Mouse (Mus musculus) liver (tissue): ENCODE measurements at regions not wholly inside any gene's neighbourhood (a gene's known extent, or its start where the extent isn't known, plus 50 kb on each side); places are given as distances from the start of the nearest gene placed in this dataset.

ENCODE experiments used
- DNase-seq: peaks from one replicate; pipeline ENCODE4 v3.0.0-alpha.2; 2020; ENCODE audit warnings: mixed read lengths

GRCm38 (mm10) chr16:30736662-30737326 is 137.3 kb downstream of the Fam43a start:
- DNase-seq = no peak

DNA sequence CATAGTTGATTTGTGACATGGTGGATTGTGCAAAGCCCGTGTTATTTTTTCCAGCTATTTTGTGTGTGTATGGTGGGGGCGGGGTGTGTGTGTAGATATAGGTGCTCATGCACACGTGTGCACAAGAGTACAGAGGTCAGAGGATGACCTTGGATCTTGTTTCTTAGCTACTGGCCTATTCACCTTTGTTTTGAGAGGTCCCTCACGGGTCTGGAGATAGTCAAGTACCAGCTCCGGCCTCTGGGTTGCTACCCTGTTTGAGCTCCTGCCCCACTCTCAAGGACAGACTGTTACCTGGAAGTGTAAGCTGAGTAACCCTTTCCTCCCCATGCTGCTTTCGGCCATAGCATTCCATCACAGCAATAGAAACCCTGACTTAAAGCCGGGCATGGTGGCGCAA is 138.0 kb downstream of the Fam43a start:
- DNase-seq = no peak

GRCm38 (mm10) chr16:30739651-30740050 is 140.1 kb downstream of the Fam43a start:
- no peak for DNase-seq

DNA sequence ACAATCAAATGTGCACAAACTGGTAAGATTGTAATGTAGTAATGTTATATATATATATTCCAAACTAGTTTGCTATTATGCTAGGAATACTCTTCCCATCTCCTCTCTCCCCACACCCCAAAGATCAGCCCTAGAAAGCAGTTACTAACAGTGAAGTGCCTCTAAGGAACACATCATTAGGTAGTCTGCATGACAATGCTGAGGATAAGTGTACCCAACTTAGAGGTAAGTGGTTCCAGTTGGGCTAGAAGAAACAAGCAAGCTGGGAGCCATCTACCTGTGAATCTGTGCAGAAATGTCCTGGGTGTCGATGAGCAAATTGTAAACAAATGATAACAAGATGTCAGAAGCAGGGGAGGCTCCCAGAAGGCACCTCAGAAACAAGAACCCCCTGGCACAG is 141.7 kb downstream of the Fam43a start:
- DNase-seq = no peak

- no peak for DNase-seq
Observed at GRCm38 (mm10) chr16:30742474-30742873, 143.0 kb downstream of the Fam43a start.

DNA sequence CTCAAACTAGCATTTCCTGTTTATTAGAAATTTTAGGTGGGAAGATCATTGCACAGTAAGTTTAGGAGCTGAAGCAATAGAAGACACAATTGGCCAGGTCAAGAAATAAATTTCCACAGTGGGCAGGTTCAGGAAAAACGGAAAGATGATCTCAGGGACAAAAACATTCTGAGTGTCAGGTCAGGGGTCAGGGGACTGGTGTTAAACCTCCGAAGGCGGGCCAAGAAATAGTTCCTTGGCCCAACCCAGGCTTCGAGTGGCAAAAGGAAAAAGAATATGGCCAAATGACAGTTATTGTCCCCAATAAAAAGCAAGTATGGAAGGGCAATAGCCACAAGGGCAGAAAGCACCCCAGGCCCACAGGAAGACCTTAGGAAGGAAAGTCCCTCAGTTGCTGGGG is 144.0 kb downstream of the Fam43a start:
- no peak for DNase-seq

DNA sequence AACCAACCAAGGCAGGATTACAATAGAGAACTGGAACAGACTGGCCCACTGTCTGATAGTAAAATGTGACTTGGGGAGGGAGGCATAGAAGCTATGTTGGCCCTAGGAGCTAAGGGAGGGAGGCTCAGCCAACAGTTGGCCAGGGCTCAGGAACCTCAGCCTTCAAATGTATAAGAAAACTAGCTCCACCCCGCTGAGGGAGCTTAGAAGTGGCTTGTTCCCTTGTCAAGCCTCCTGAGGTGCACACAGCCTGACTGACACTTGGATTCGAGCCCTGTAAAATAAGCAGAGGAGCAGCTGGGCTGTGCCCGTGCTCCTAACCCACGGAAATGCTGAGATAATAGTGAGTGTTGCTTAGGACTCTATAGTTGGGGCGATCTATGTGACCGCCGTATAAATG is 144.7 kb downstream of the Fam43a start:
- no peak for DNase-seq

DNA sequence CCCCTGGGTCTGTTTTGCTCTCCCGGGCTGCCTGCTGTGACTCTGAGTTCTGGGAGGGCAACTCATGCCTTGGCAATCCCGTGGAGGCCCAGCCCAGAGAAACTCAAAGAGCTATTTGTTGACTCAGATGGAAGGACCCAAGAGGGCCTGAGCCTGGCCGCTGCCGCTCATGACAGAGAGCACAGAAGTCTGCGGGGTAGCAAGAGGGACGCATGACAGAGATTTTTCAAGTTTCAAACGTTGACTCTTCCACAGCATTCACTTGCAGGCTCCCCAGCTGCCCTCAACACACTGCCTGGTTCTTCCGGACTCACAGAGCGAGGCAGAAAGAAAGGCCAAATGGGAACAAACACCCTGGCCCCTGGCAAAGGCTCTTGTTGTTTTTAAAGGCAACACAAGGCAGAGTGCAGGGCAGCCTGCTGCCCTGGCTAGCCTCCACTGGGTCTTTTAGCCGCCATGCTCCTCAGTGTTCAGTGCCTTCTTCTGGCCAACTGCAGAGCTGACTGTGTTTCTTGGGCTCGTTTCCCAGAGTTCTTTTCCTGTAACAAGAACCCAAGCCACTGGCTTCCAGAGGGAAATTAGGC is 146.2 kb downstream of the Fam43a start:
- no peak for DNase-seq

DNA sequence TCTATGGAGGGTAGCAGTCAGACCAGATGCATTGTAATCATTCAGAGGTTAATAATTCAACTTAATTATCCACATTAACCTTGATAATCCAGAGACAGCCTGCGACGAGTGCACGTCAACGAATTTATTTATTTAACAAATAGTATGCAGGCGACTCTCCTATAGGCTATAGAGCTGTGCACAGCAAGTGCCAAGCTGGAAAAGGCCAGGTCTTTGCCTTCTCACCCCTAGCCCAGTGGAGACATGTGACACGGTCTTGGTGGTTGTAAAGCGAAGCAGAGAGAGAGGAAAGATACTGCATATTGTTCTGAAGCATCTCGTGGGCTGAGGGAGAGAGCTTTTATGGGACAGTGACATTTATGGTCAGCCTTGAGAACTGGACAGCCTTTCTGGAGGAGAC is 146.7 kb downstream of the Fam43a start:
- no peak for DNase-seq

DNA sequence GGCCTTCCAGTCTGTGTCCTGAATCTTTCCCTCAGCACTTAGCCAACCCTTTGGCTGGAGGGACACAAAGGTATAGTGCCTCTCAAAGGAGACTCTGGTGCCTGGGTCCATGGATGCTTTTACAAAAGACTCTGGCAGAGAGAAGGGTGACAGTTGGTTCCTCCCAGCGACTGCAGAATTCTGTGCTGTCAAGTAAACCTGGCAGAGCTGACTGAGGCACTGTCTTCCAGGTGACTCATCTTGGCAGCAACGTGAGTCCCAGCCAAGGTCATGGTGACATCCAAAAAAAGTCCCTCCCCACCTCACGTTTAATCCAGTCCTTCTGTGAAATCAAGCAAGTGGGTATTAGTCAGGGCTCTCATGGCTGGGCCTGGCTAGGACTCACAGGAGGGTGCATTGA is 150.3 kb downstream of the Fam43a start:
- no peak for DNase-seq

DNA sequence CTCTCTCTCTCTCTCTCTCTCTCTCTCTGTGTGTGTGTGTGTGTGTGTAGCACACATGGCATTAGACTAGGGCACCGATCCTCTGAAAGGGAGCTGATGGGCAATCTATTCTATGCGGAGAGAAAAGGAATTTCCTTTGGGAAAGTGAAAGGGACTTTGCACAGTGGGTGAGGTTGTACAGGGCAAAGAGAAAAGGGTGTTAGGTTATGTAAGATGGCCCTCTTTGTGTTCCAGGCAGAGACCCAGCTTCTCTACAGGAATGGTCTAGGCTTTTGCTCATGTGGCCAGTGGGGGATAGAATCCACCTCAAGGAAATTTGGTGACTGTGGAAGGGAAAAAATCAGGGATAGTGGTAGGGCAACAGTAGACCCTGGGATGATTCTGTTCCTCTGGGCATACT is 156.2 kb downstream of the Fam43a start:
- no peak for DNase-seq

DNA sequence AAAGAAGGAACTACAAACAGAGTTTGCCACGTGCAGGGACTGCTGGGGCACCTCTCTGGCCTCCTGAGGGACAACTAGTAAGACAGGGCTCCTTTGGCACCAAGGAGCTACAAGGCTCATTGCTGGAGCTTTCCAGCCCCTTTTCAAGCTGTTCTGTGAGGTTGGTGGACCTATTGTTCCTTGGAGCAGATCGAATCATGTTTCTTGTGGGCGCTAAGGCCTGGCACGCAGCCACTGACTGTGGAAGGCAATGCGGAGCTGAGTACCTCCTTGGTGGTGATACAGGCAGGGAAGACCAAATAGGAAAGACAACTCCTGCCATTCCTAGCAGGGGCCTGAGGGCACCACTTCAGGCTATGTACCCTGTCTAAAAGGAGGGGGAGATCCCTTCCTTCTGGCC is 157.2 kb downstream of the Fam43a start:
- DNase-seq = no peak

DNA sequence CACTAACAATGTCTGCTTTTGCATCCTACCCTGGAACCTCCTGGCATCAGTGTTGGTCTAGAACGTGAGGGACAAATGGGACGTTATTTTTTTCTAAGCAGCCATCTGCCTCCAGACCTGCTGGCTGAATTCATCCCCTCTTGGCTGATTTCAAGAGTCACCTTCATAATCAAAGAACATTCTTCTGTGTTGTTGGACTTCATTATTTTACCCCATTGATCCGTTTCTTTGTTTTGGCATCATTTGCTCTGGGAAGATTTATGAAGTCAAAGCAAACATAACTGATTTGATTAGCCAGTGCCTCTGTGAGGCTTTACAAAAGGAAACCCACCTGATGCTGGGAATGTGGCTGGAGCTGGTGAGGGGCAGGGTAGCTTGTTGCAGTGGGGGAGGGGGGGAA is 158.0 kb downstream of the Fam43a start:
- no peak for DNase-seq

GRCm38 (mm10) chr16:30758041-30758440 is 158.5 kb downstream of the Fam43a start:
- no peak for DNase-seq

- no peak for DNase-seq
Observed at GRCm38 (mm10) chr16:30759503-30759902, 160.0 kb downstream of the Fam43a start.

DNA sequence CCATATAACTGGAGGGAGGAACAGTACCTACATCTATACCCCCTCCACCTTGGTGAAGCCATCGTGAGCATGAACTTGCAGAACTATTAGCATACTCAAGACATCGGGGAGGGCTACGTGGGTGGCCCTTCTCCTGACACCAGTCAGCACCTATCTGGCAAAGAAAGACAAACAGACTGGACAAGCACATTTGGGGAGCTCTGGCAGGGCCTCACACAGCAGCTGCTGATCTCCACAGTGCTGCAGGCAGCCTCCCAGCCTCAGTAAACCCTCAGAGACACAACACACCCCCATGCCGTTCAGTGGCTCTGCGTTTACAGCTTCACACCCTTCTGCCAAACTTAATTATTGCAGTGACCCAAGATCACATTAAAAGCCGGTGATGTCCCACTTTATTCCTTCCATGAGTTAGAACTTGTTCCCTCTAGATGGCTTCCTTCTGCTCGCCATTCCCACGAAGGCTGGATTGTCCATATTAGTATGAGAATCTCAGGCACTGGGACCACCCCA is 161.7 kb downstream of the Fam43a start:
- no peak for DNase-seq

DNA sequence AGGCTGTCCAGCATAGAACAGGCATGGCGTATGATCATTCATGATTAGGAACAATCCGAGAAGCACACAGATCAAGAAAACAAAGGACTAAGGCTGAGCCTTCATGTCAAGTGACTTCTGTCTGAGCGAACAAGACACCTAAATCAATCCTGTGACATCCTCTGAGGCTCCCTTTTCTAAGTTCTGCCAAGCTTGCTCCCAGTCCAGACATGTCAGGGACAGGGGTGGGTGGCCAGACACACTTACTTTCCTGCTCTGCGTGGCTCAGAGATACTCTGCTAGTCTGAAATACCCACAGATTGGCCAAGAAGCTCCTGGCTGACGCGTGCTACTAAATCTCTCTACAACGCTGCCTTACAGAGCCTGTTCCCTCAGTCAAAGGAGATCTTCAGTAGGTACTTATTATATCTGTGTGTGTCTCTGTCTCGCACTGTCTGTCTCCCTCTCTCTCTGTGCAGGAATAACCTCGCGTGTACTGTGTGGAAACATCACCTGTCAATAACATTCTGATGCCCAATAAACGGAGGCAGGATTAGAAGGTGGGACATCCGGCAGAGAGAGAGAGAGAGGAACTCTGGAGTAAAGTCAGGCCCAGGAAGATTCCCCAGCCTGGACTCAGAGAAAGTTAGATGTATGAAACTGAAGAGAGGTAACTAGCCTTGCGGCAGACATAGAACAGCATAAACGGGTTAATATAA is 163.5 kb downstream of the Fam43a start:
- no peak for DNase-seq

DNA sequence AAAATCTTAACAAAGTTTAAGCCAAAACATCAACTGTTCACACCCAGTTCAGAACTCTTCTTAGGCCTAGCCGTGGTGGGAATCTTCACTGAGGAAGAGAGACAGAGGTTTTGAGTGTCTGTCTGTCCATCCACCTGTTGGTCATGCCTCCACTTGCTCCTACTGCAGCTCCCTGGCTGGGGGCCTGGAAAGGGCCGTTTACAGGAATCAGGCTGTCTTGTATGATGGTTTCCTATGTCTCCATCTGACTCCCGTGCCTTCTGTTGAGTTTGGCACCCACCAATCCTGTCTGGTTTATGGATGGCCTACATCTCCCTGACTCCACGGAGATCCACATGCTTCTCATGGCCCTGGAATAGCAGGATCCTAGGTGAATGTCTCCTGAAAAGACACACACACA is 166.1 kb downstream of the Fam43a start:
- no peak for DNase-seq

DNA sequence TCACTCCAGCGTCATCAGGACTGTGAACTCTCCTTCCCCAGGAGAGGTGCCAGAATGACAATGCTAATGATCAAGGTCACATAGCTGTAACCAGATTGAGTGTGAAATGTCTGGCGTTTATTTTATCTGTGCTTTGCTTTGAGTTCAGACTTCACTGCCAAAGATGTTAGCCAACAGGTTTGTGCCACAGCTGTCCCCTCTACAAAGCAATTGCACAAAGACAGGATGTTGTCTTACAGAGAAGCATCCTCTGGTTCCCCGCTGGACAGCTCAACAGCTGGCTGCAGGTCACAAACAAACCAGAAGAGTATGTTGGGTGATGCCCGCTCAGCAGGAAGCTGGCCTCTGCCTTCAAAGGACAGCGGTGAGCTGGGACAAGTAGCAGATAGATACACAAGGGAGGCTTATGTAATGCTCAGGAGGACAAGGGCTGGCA is 169.5 kb downstream of the Fam43a start:
- no peak for DNase-seq

GRCm38 (mm10) chr16:30769467-30769866 is 169.9 kb downstream of the Fam43a start:
- no peak for DNase-seq

- no peak for DNase-seq
Observed at GRCm38 (mm10) chr16:30772802-30773201, 173.3 kb downstream of the Fam43a start.

- DNase-seq = no peak
Observed at GRCm38 (mm10) chr16:30774951-30775661, 175.6 kb downstream of the Fam43a start.
